Mouse (Mus musculus) ovary, adult 2 months (tissue): ENCODE results near the gene Hist1h2aa. TPM values are rescaled to one million over a fixed set of nuclear protein-coding genes. Genes with fewer than 3 reads are reported as not detected.

ENCODE experiments used
- polyA plus RNA-seq: library from polyadenylated mRNA; depleted of rRNA; stranded (reverse); fragments of >200 nt; gene quantifications from 2 replicates; pipeline ENCODE4 v1.2.3, GENCODE M21; 2012; rRNA removed

The Hist1h2aa gene
- 2.5 and 4.9 TPM in 2 replicates for polyA plus RNA-seq

GRCm38 (mm10) chr13:23934211-23934520, at the start of gene Hist1h2aa:
Hist1h2aa (plus strand) TSS chr13:23934462.

DNA sequence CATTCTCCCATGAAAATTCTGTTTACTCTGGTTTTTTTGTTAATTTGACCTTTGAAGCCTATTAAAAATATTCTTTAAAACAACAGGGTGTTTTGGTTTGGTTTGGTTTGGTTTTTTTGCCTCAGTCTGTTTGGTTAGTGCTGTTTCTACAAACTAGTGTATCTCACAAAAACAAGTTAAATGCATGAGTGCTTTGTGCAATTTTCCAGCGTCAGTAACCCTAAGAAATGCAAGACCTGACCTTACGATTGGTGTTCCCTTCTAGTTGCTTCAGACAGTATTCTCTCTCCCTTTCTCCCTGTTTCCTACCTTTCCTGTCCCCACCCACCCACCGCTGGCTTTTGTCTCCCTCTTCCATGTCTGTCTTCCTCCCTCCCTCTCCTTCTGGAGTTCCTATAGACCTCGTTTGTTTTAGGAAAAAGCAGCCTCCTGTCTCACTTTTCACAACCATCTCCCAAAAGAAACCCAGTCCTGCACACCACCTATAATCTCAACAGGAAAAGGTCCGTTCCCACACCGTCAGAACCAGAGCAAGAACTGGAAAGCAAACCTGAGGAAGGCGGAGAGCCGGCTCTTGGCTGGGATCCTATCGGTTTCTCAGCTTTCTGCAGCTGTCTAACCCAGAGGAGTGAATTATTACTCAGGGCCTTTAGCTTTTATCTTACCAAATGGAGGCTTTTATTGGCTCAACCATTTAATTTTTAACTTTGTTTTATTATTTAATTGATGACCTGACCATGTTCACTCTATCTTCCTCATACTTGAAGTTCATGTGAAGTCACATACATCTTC, 19.7 kb upstream of the Hist1h2aa start, which contains the start of gene Slc17a4:
TSS of gene Slc17a4 (minus strand) at position 634 of the 792 bp plus-strand sequence.

DNA sequence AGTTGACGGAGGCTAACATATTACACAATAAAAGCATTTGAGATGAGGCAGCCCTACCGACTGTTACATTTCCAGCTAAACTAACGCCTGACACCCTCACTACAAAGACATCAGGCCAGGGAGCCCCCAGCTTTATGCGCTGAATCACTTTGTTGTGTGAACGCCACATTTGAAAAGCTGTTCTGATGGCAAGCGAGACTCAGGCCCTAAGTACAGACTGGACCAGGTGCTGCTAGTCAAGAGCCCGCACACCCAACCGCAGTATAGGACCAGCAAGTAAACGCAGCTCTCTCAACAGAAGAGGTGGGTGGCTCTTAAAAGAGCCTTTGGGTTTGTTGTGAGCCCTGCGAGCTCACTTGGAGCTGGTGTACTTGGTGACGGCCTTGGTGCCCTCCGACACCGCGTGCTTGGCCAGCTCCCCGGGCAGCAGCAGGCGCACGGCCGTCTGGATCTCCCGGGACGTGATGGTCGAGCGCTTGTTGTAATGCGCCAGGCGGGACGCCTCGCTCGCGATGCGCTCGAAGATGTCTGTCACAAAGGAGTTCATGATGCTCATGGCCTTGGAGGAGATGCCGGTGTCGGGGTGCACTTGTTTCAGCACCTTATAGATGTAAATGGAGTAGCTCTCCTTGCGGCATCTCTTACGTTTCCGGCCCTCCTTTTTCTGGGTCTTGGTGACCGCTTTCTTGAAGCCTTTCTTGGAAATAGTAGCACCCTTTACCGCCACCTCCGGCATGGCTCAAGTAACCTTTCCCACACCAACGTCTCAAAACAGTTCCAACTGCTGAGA, 646 bp upstream of the Hist1h2aa start, which contains the start of gene Hist1h2ba:
TSS of gene Hist1h2ba (minus strand) at position 736 of the 790 bp plus-strand sequence.

Other genes starting within 250 kb of the Hist1h2aa start
- not detected in 2 replicates for gene Hist1h1t, start 238.6 kb upstream of the Hist1h2aa start, polyA plus RNA-seq
- 9.0 and 13.0 TPM in 2 replicates for gene Hist1h4c, start 236.0 kb upstream of the Hist1h2aa start, polyA plus RNA-seq
- gene Hfe, start 223.6 kb upstream of the Hist1h2aa start, polyA plus RNA-seq: 11.5 and 18.9 TPM in 2 replicates
- 35.1 and 42.3 TPM in 2 replicates for gene Hist1h1c, start 195.7 kb upstream of the Hist1h2aa start, polyA plus RNA-seq
- gene Hist1h3c, start 188.9 kb upstream of the Hist1h2aa start, polyA plus RNA-seq: 43.8 and 64.9 TPM in 2 replicates
- 18.2 and 27.3 TPM in 2 replicates for gene Hist1h2bb, start 187.7 kb upstream of the Hist1h2aa start, polyA plus RNA-seq
- 36.8 and 63.0 TPM in 2 replicates for gene Hist1h2ab, start 183.3 kb upstream of the Hist1h2aa start, polyA plus RNA-seq
- 36.8 and 58.4 TPM in 2 replicates for gene Hist1h3b, start 182.2 kb upstream of the Hist1h2aa start, polyA plus RNA-seq
- gene Hist1h4b, start 177.4 kb upstream of the Hist1h2aa start, polyA plus RNA-seq: 6.5 and 10.1 TPM in 2 replicates
- 17.5 and 20.9 TPM in 2 replicates for gene Hist1h4a, start 173.2 kb upstream of the Hist1h2aa start, polyA plus RNA-seq
- gene Hist1h3a, start 172.1 kb upstream of the Hist1h2aa start, polyA plus RNA-seq: 37.1 and 48.7 TPM in 2 replicates
- 0.79 and 1.0 TPM in 2 replicates for gene Hist1h1a, start 170.8 kb upstream of the Hist1h2aa start, polyA plus RNA-seq
- 0.09 TPM in 1 of 2 replicates, not detected in the other for gene Trim38, start 164.5 kb upstream of the Hist1h2aa start, polyA plus RNA-seq
- 0.09 TPM in 1 of 2 replicates, not detected in the other for gene Slc17a2, start 127.5 kb upstream of the Hist1h2aa start, polyA plus RNA-seq
- not detected in 2 replicates for gene Slc17a3, start 95.0 kb upstream of the Hist1h2aa start, polyA plus RNA-seq
- not detected in 2 replicates for gene Slc17a1, start 66.7 kb upstream of the Hist1h2aa start, polyA plus RNA-seq
- gene Slc17a4, start 19.5 kb upstream of the Hist1h2aa start, polyA plus RNA-seq: 0.09 TPM in 1 of 2 replicates, not detected in the other
- not detected in 2 replicates for gene Hist1h2ba, start 306 bp upstream of the Hist1h2aa start, polyA plus RNA-seq
- gene Scgn, start 56.8 kb downstream of the Hist1h2aa start, polyA plus RNA-seq: not detected in 2 replicates